8 mouse cellular contexts compared by ENCODE assay signal in the genomic region with DNA sequence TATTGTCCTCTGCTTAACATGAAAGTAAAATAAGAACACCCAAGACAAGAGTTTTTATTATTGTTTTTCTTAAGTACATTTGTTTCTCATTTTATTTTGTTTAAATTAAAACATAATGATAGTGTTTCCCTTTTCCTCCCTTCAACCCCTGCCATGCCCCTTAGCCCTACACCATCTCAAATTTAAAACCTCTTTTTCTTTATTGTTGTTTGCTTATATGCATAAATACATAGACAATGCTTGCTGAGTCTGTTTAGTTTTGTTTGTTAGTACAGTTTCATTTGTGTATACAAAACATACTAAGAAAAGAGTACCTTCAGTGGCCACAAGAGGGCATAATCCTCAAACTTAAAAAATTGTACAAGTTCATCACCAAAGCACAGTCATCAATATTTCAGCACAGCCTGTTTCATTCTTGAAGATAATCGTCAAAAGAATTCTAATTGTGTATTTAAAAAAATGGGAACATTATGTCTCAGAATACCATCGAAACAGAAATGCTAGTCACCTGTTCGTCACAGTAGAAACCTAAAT.
DNase-seq lines count a peak whose midpoint lies in the region; ATAC-seq and TF ChIP-seq lines count a peak whose summit lies in the region.
"Had no signal": no experiment of that assay in that cellular context is flagged by ENCODE, and none has a peak within 500 bp of the region (broad histone marks: within the 10 kb centered on the region; RNA-seq: fewer than 3 reads in every experiment).

No protein-coding gene starts in this region.

- ATAC-seq in G1E (ENCODE audit: extremely low read depth, insufficient number of reproducible peaks, low FRiP score, poor library complexity, severe bottlenecking), result peak; percentile 34; the same call in 1 of the 2 replicates

- no peaks in the 10 kb centered on the region for H3K4me1 ChIP-seq in G1E (ENCODE audit: insufficient read depth, low read depth, low read length)
- H3K4me1 ChIP-seq: embryonic facial prominence, embryonic 12.5 days had no signal

- no peaks in the 10 kb centered on the region for H3K36me3 ChIP-seq in G1E (replicated peaks)
- H3K36me3 ChIP-seq: embryonic facial prominence, embryonic 12.5 days had no signal

- H3K27me3 ChIP-seq in G1E (ENCODE audit: insufficient read depth, low read length), result no peaks in the 10 kb centered on the region
- H3K27me3 ChIP-seq: embryonic facial prominence, embryonic 12.5 days had no signal

- DNase-seq in layer of hippocampus, adult 9-10 months (ENCODE audit: low spot score), result peak; percentile 74
- no peak for DNase-seq in layer of hippocampus, postnatal 25 days (ENCODE audit: extremely low spot score in 1 of 2, low spot score in 1 of 2)
- DNase-seq in G1E (ENCODE audit: low spot score), result no peak
- DNase-seq in c-Kit-positive CD71-negative TER-119-negative erythroid progenitor cells, embryonic 14.5 days (ENCODE audit: low read depth), result peak; percentile 14
- DNase-seq in lung, postnatal 14 days, result peak; percentile 6
- no peak for DNase-seq in heart, adult 8-10 months (ENCODE audit: low spot score)
- no peak for DNase-seq in spleen, postnatal 14 days (ENCODE audit: low spot score in 2 of 2)

- 0 out of 2 replicates have a peak, but pooled peaks have one; percentile 13 for TF ChIP-seq CTCF in G1E (IDR thresholded peaks at IDR 0.05; ENCODE audit: low read depth, low read length)

- no peaks in the 10 kb centered on the region for H3K9me3 ChIP-seq in G1E (replicated peaks)
- H3K9me3 ChIP-seq: embryonic facial prominence, embryonic 12.5 days had no signal

- no peak overlapping the region for H3K4me3 ChIP-seq in G1E (ENCODE audit: low read depth, low read length)
- H3K4me3 ChIP-seq: embryonic facial prominence, embryonic 12.5 days had no signal

Comparison
In these comparisons a context has a peak if more than half of its experiments do, and no peak if none do; other contexts are left out.
1. DNase-seq: peak in layer of hippocampus, adult 9-10 months (single experiment), c-Kit-positive CD71-negative TER-119-negative erythroid progenitor cells, embryonic 14.5 days (single experiment) and lung, postnatal 14 days (single experiment); none in layer of hippocampus, postnatal 25 days (0 of 2), G1E (single experiment), heart, adult 8-10 months (single experiment) and spleen, postnatal 14 days (0 of 2).